Mouse (Mus musculus): ENCODE measurements around the gene Racgap1. TPM values are rescaled to one million over a fixed set of nuclear protein-coding genes. Genes with fewer than 3 reads are reported as not detected.
A peak's percentile ranks its signal among the peaks of the same experiment; 100 is the strongest.

Gene Racgap1
- polyA plus RNA-seq, 1 experiment from 2014 or later = 63.3 TPM

GRCm38 (mm10) chr15:99663964-99664599 lies 12.6 kb upstream of the Racgap1 start:
- Histone ChIP-seq H3K27me3 (no peaks in the 10 kb centered on the region), H3K4me2 (peak overlapping the region; percentile 60), H3K9ac (peak overlapping the region; percentile 49), H3K36me3 (no peaks in the 10 kb centered on the region), H3K4me1 (replicated peaks) (peaks cover 38% of the 10 kb centered on the region), H3K9me3 (no peaks in the 10 kb centered on the region), H3K4me3 (peak overlapping the region; percentile 37), H3K27ac (replicated peaks) (peak overlapping the region; percentile 78)
- 3% methylated on average over 17 of the region's 17 CpGs for WGBS
- peak; percentile 42 for ATAC-seq (ENCODE audit: low FRiP score, low read depth)

- no peaks in the 10 kb centered on the region for H3K27me3 ChIP-seq
- H3K4me3 ChIP-seq = no peak overlapping the region
- ATAC-seq (ENCODE audit: low FRiP score, low read depth) = no peak
- no peak overlapping the region for H3K27ac ChIP-seq (replicated peaks)
- peaks cover 30% of the 10 kb centered on the region for H3K4me1 ChIP-seq (replicated peaks)
- no peaks in the 10 kb centered on the region for H3K36me3 ChIP-seq
- H3K4me2 ChIP-seq = no peak overlapping the region
- WGBS = 62% methylated on average over 7 of the region's 7 CpGs
- no peaks in the 10 kb centered on the region for H3K9me3 ChIP-seq
- no peak overlapping the region for H3K9ac ChIP-seq
Observed at GRCm38 (mm10) chr15:99662371-99662770, 10.9 kb upstream of the Racgap1 start.

- H3K4me2 ChIP-seq = no peak overlapping the region
- no peak overlapping the region for H3K4me3 ChIP-seq
- H3K4me1 ChIP-seq (replicated peaks) = peaks cover 27% of the 10 kb centered on the region
- no peak overlapping the region for H3K9ac ChIP-seq
- H3K9me3 ChIP-seq = no peaks in the 10 kb centered on the region
- no peaks in the 10 kb centered on the region for H3K36me3 ChIP-seq
- no peak overlapping the region for H3K27ac ChIP-seq (replicated peaks)
- no peaks in the 10 kb centered on the region for H3K27me3 ChIP-seq
- ATAC-seq (ENCODE audit: low FRiP score, low read depth) = no peak
- WGBS = 93% methylated on average over 15 of the region's 15 CpGs
Observed at GRCm38 (mm10) chr15:99661121-99661830, 9.8 kb upstream of the Racgap1 start.

GRCm38 (mm10) chr15:99658437-99658836 lies 7.0 kb upstream of the Racgap1 start:
- Histone ChIP-seq H3K36me3 (no peaks in the 10 kb centered on the region), H3K27ac (replicated peaks) (no peak overlapping the region), H3K9me3 (no peaks in the 10 kb centered on the region), H3K4me3 (no peak overlapping the region), H3K4me2 (no peak overlapping the region), H3K9ac (no peak overlapping the region), H3K27me3 (no peaks in the 10 kb centered on the region), H3K4me1 (replicated peaks) (peaks cover 18% of the 10 kb centered on the region)
- no peak for ATAC-seq (ENCODE audit: low FRiP score, low read depth)
- 60% methylated on average over 2 of the region's 2 CpGs for WGBS

GRCm38 (mm10) chr15:99655956-99656355 lies 4.5 kb upstream of the Racgap1 start:
- Histone ChIP-seq H3K4me3 (no peak overlapping the region), H3K27me3 (no peaks in the 10 kb centered on the region), H3K9ac (no peak overlapping the region; the same call in 1 of the 2 replicates), H3K36me3 (no peaks in the 10 kb centered on the region), H3K27ac (replicated peaks) (0 out of 2 replicates have a peak overlapping the region, but pooled peaks have one; percentile 14), H3K4me2 (no peak overlapping the region), H3K9me3 (no peaks in the 10 kb centered on the region), H3K4me1 (replicated peaks) (peaks cover 27% of the 10 kb centered on the region)
- ATAC-seq (ENCODE audit: low FRiP score, low read depth) = no peak
- 28% methylated on average over 9 of the region's 9 CpGs for WGBS

- Histone ChIP-seq H3K9me3 (no peaks in the 10 kb centered on the region), H3K27me3 (no peaks in the 10 kb centered on the region), H3K4me1 (replicated peaks) (peaks cover 47% of the 10 kb centered on the region), H3K4me3 (peak overlapping the region; percentile 16), H3K36me3 (no peaks in the 10 kb centered on the region), H3K9ac (peak overlapping the region; percentile 20; the same call in 1 of the 2 replicates), H3K27ac (replicated peaks) (no peak overlapping the region), H3K4me2 (peak overlapping the region; percentile 51)
- WGBS = 3% methylated on average over 20 of the region's 21 CpGs
- ATAC-seq (ENCODE audit: low FRiP score, low read depth) = no peak
Observed at GRCm38 (mm10) chr15:99653876-99654275, 2.4 kb upstream of the Racgap1 start.

GRCm38 (mm10) chr15:99653291-99653690 lies 1.8 kb upstream of the Racgap1 start:
- Histone ChIP-seq H3K9me3 (no peaks in the 10 kb centered on the region), H3K4me3 (no peak overlapping the region; the same call in 1 of the 2 replicates), H3K4me2 (peak overlapping the region; percentile 51), H3K4me1 (replicated peaks) (peaks cover 52% of the 10 kb centered on the region), H3K36me3 (no peaks in the 10 kb centered on the region), H3K27ac (replicated peaks) (no peak overlapping the region), H3K9ac (no peak overlapping the region), H3K27me3 (no peaks in the 10 kb centered on the region)
- WGBS = 9% methylated on average over 8 of the region's 8 CpGs
- no peak for ATAC-seq (ENCODE audit: low FRiP score, low read depth)

- Histone ChIP-seq H3K4me1 (replicated peaks) (peaks cover 61% of the 10 kb centered on the region), H3K9me3 (no peaks in the 10 kb centered on the region), H3K4me2 (peak overlapping the region; percentile 94), H3K9ac (peak overlapping the region; percentile 14; the same call in 1 of the 2 replicates), H3K4me3 (peak overlapping the region; percentile 86), H3K27ac (replicated peaks) (peak overlapping the region; percentile 49; the same call in 1 of the 2 replicates), H3K36me3 (no peaks in the 10 kb centered on the region), H3K27me3 (no peaks in the 10 kb centered on the region)
- 78% methylated on average over 10 of the region's 10 CpGs for WGBS
- no peak for ATAC-seq (ENCODE audit: low FRiP score, low read depth)
Observed at GRCm38 (mm10) chr15:99651984-99652872, 772 bp upstream of the Racgap1 start.

- no peak for ATAC-seq (ENCODE audit: low FRiP score, low read depth)
- H3K27ac ChIP-seq (replicated peaks) = no peak overlapping the region
- peaks cover 59% of the 10 kb centered on the region for H3K4me1 ChIP-seq (replicated peaks)
Observed at GRCm38 (mm10) chr15:99650304-99650703, 1.2 kb downstream of the Racgap1 start.

GRCm38 (mm10) chr15:99649067-99649761 lies 2.2 kb downstream of the Racgap1 start:
- Histone ChIP-seq H3K9me3 (no peaks in the 10 kb centered on the region), H3K9ac (no peak overlapping the region), H3K27me3 (no peaks in the 10 kb centered on the region), H3K27ac (replicated peaks) (peak overlapping the region; percentile 55; the same call in 1 of the 2 replicates), H3K4me3 (no peak overlapping the region), H3K4me2 (peak overlapping the region; percentile 94), H3K4me1 (replicated peaks) (peaks cover 68% of the 10 kb centered on the region), H3K36me3 (no peaks in the 10 kb centered on the region)
- 16% methylated on average over 6 of the region's 6 CpGs for WGBS
- no peak for ATAC-seq (ENCODE audit: low FRiP score, low read depth)

More at GRCm38 (mm10) chr15:99650304-99650703, 1.2 kb downstream of the Racgap1 start:
- no peaks in the 10 kb centered on the region for H3K27me3 ChIP-seq
- no peak overlapping the region for H3K9ac ChIP-seq
- H3K4me2 ChIP-seq = peak overlapping the region; percentile 94
- H3K9me3 ChIP-seq = no peaks in the 10 kb centered on the region
- 65% methylated on average over 2 of the region's 2 CpGs for WGBS
- H3K4me3 ChIP-seq = peak overlapping the region; percentile 86
- no peaks in the 10 kb centered on the region for H3K36me3 ChIP-seq

GRCm38 (mm10) chr15:99648326-99648725 lies 3.1 kb downstream of the Racgap1 start:
- H3K9me3 ChIP-seq = no peaks in the 10 kb centered on the region
- H3K4me2 ChIP-seq = peak overlapping the region; percentile 7; the same call in 1 of the 2 replicates
- H3K27ac ChIP-seq (replicated peaks) = peak overlapping the region; percentile 76
- WGBS = 9% methylated on average over 4 of the region's 4 CpGs
- H3K4me1 ChIP-seq (replicated peaks) = peaks cover 63% of the 10 kb centered on the region
- no peaks in the 10 kb centered on the region for H3K27me3 ChIP-seq
- H3K36me3 ChIP-seq = no peaks in the 10 kb centered on the region
- 0 out of 2 replicates have a peak overlapping the region, but pooled peaks have one; percentile 15 for H3K9ac ChIP-seq
- no peak; the same call in 1 of the 2 replicates for ATAC-seq (ENCODE audit: low FRiP score, low read depth)
- no peak overlapping the region for H3K4me3 ChIP-seq
